Mouse (Mus musculus) hindbrain, embryonic 10.5 days (tissue): Measurements from ENCODE around the gene Gramd1a. TPM values are rescaled to one million over a fixed set of nuclear protein-coding genes. Genes with fewer than 3 reads are reported as not detected.

Experiments used
- polyA plus RNA-seq: library from polyadenylated mRNA; unstranded; fragments of >200 nt; fragmentation: Nextera tagmentation; extraction: Ambion mirVana; gene quantifications from 2 replicates; pipeline ENCODE4 v1.2.1, GENCODE M21; 2016

The Gramd1a gene
- polyA plus RNA-seq, 1 experiment from 2014 or later = 144 TPM

Other genes starting within 250 kb of the Gramd1a start
- gene Mag, start 241.0 kb downstream of the Gramd1a start, polyA plus RNA-seq = 0.61 and 0.67 TPM in 2 replicates
- gene Hamp2, start 231.2 kb downstream of the Gramd1a start, polyA plus RNA-seq = not detected in 2 replicates
- gene Hamp, start 211.9 kb downstream of the Gramd1a start, polyA plus RNA-seq = not detected in 2 replicates
- 23.6 and 26.3 TPM in 2 replicates for gene Usf2, start 199.1 kb downstream of the Gramd1a start, polyA plus RNA-seq
- 21.2 and 29.8 TPM in 2 replicates for gene Lsr, start 182.4 kb downstream of the Gramd1a start, polyA plus RNA-seq
- gene Fam187b, start 182.1 kb downstream of the Gramd1a start, polyA plus RNA-seq = 1.4 and 2.0 TPM in 2 replicates
- gene Fxyd5, start 113.4 kb downstream of the Gramd1a start, polyA plus RNA-seq = 11.6 and 14.7 TPM in 2 replicates
- gene Fxyd7, start 104.4 kb downstream of the Gramd1a start, polyA plus RNA-seq = 1.4 and 7.6 TPM in 2 replicates
- 14.0 and 17.1 TPM in 2 replicates for gene Fxyd1, start 98.7 kb downstream of the Gramd1a start, polyA plus RNA-seq
- gene Lgi4, start 96.6 kb downstream of the Gramd1a start, polyA plus RNA-seq = 2.3 and 6.3 TPM in 2 replicates
- 7.9 and 10.8 TPM in 2 replicates for gene Fxyd3, start 79.2 kb downstream of the Gramd1a start, polyA plus RNA-seq
- 3.0 and 4.5 TPM in 2 replicates for gene Hpn, start 40.6 kb downstream of the Gramd1a start, polyA plus RNA-seq
- 1.2 and 1.3 TPM in 2 replicates for gene Scn1b, start 28.9 kb downstream of the Gramd1a start, polyA plus RNA-seq
- not detected in 2 replicates for gene Scgb2b2, start 134.6 kb upstream of the Gramd1a start, polyA plus RNA-seq
- gene Scgb1b2, start 135.9 kb upstream of the Gramd1a start, polyA plus RNA-seq = not detected in 2 replicates
- gene Scgb2b3, start 206.2 kb upstream of the Gramd1a start, polyA plus RNA-seq = not detected in 2 replicates
- not detected in 2 replicates for gene Scgb1b3, start 219.7 kb upstream of the Gramd1a start, polyA plus RNA-seq